ENCODE assay signal across 10 mouse cellular contexts in the genomic region with DNA sequence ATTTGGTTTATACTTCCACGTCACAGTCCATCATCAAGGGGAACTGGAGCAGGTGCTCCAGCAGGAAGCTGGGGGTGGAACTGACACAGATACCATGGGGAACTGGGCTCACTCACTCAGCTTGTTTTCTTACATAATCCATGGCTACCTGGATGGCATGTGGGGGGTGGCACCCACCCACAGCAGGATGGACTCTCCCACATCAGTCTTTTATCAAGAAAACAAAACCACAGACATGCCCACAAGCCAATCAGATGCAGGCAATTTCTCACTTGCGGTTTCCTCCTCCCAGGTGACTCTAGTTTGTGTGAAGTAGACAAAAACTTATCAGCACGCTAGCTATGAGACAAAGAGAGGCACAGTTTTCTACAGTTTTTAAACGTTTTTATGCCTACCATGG. TPM values are rescaled to one million over a fixed set of nuclear protein-coding genes. Genes with fewer than 3 reads are reported as not detected.
DNase-seq lines count a peak whose midpoint lies in the region; ATAC-seq and TF ChIP-seq lines count a peak whose summit lies in the region.
"Had no signal": no experiment of that assay in that cellular context is flagged by ENCODE, and none has a peak within 500 bp of the region (broad histone marks: within the 10 kb centered on the region; RNA-seq: fewer than 3 reads in every experiment).

No protein-coding gene starts in this region.

- no peak overlapping the region for H3K27ac ChIP-seq in heart, embryonic 16.5 days (ENCODE audit: low read length)
- H3K27ac ChIP-seq in liver, embryonic 12.5 days = peak overlapping the region; percentile 78
- H3K27ac ChIP-seq in forebrain, embryonic 11.5 days (ENCODE audit: low read depth, low read length) = no peak overlapping the region
- H3K27ac ChIP-seq in kidney, adult 2 months (ENCODE audit: insufficient read depth, low read depth, low read length) = no peak overlapping the region
- H3K27ac ChIP-seq: heart, embryonic 10.5 days had no signal

- no peaks in the 10 kb centered on the region for H3K27me3 ChIP-seq in heart, embryonic 16.5 days (ENCODE audit: control insufficient read depth, insufficient read depth, low read length)
- no peaks in the 10 kb centered on the region for H3K27me3 ChIP-seq in liver, embryonic 12.5 days (replicated peaks)
- no peaks in the 10 kb centered on the region for H3K27me3 ChIP-seq in splenic B cell, adult 2 months (ENCODE audit: control insufficient read depth, insufficient read depth, low read length, poor library complexity, severe bottlenecking)
- no peaks in the 10 kb centered on the region for H3K27me3 ChIP-seq in forebrain, embryonic 11.5 days (ENCODE audit: control insufficient read depth, insufficient read depth, low read length)
- H3K27me3 ChIP-seq in kidney, adult 2 months (replicated peaks; ENCODE audit: control insufficient read depth, insufficient read depth, low read length) = no peaks in the 10 kb centered on the region

- intact Hi-C loops in heart, postnatal 10 days (cut with DNase I) = no loop called here

- no peak overlapping the region for H3K4me3 ChIP-seq in heart, embryonic 16.5 days (ENCODE audit: low read length)
- no peak overlapping the region for H3K4me3 ChIP-seq in liver, embryonic 12.5 days
- H3K4me3 ChIP-seq in forebrain, embryonic 11.5 days (ENCODE audit: low read depth, low read length) = no peak overlapping the region
- no peak overlapping the region for H3K4me3 ChIP-seq in kidney, adult 2 months (ENCODE audit: insufficient read depth, low read depth, low read length)
- H3K4me3 ChIP-seq: heart, embryonic 10.5 days had no signal

- no peaks in the 10 kb centered on the region for H3K4me1 ChIP-seq in heart, embryonic 16.5 days (ENCODE audit: control insufficient read depth, insufficient read depth, low read length)
- peaks cover 52% of the 10 kb centered on the region for H3K4me1 ChIP-seq in liver, embryonic 12.5 days
- no peaks in the 10 kb centered on the region for H3K4me1 ChIP-seq in forebrain, embryonic 11.5 days (replicated peaks; ENCODE audit: control insufficient read depth, insufficient read depth, low read length)
- no peaks in the 10 kb centered on the region for H3K4me1 ChIP-seq in kidney, adult 2 months (ENCODE audit: control insufficient read depth, insufficient read depth, low read length)
- H3K4me1 ChIP-seq: heart, embryonic 10.5 days had no signal

- peak; percentile 37; the same call in 1 of the 2 replicates for ATAC-seq in heart, embryonic 16.5 days (replicated peaks; ENCODE audit: extremely low read depth, insufficient read depth, low FRiP score)
- ATAC-seq in liver, embryonic 12.5 days = peak; percentile 82
- no peak for ATAC-seq in forebrain, embryonic 11.5 days (replicated peaks; ENCODE audit: low FRiP score)
- ATAC-seq: lung, postnatal 0 days had no signal

- H3K36me3 ChIP-seq in heart, embryonic 16.5 days (ENCODE audit: control insufficient read depth, insufficient read depth) = peaks cover 2% of the 10 kb centered on the region; the same call in 1 of the 2 replicates
- peaks cover 44% of the 10 kb centered on the region for H3K36me3 ChIP-seq in liver, embryonic 12.5 days
- peaks cover 13% of the 10 kb centered on the region; the same call in 1 of the 2 replicates for H3K36me3 ChIP-seq in splenic B cell, adult 2 months (ENCODE audit: control insufficient read depth, insufficient read depth, low read length, poor library complexity, severe bottlenecking)
- H3K36me3 ChIP-seq in forebrain, embryonic 11.5 days (ENCODE audit: control insufficient read depth, insufficient read depth, low read length) = no peaks in the 10 kb centered on the region
- H3K36me3 ChIP-seq in kidney, adult 2 months (ENCODE audit: control insufficient read depth, insufficient read depth, low read length) = peaks cover 3% of the 10 kb centered on the region; the same call in 1 of the 2 replicates

- H3K9me3 ChIP-seq in heart, embryonic 16.5 days (replicated peaks; ENCODE audit: control insufficient read depth, low read length) = no peaks in the 10 kb centered on the region
- H3K9me3 ChIP-seq in liver, embryonic 12.5 days (replicated peaks) = no peaks in the 10 kb centered on the region
- no peaks in the 10 kb centered on the region for H3K9me3 ChIP-seq in forebrain, embryonic 11.5 days (ENCODE audit: control insufficient read depth, low read length)
- H3K9me3 ChIP-seq: heart, embryonic 10.5 days had no signal

- no peak for DNase-seq in heart, postnatal 10 days
- peak; percentile 73 for DNase-seq in MEL-GATA-1-ER (ENCODE audit: extremely low read depth, low read depth)
- DNase-seq in splenic B cell, adult 2 months (ENCODE audit: low read depth, low spot score) = peak; percentile 74
- no peak for DNase-seq in forebrain, embryonic 11.5 days (ENCODE audit: low spot score)
- DNase-seq in kidney, adult 2 months = no peak
- no peak for DNase-seq in cerebellum, postnatal 14 days

- TF ChIP-seq CTCF in kidney, adult 2 months (conservative IDR thresholded peaks at IDR 0.05; ENCODE audit: insufficient read depth, insufficient read length, low read depth, low read length) = no peak

- 59% methylated on average over 4 of the region's 4 CpGs for WGBS in heart, embryonic 16.5 days
- WGBS in liver, embryonic 12.5 days (ENCODE audit: insufficient replicate concordance) = 13% methylated on average over 4 of the region's 4 CpGs
- 74% methylated on average over 4 of the region's 4 CpGs for WGBS in forebrain, embryonic 11.5 days
- 74% methylated on average over 4 of the region's 4 CpGs for WGBS in kidney, adult 2 months

- no peak for TF ChIP-seq POLR2A in kidney, adult 2 months (IDR thresholded peaks at IDR 0.05; ENCODE audit: low read depth, low read length)

- H3K9ac ChIP-seq in heart, embryonic 16.5 days (ENCODE audit: low read length) = no peak overlapping the region
- H3K9ac ChIP-seq in liver, embryonic 12.5 days = peak overlapping the region; percentile 14; the same call in 1 of the 2 replicates
- no peak overlapping the region for H3K9ac ChIP-seq in forebrain, embryonic 11.5 days (ENCODE audit: low read length)

- H3K4me2 ChIP-seq in heart, embryonic 16.5 days (ENCODE audit: low read depth, low read length) = no peak overlapping the region
- peak overlapping the region; percentile 47 for H3K4me2 ChIP-seq in liver, embryonic 12.5 days
- H3K4me2 ChIP-seq in forebrain, embryonic 11.5 days (ENCODE audit: low read depth, low read length, severe bottlenecking) = no peak overlapping the region

RNA-seq across cellular contexts. Expression of a gene that starts 37.6 kb away (rescaled TPM):
- 2.2 and 2.5 TPM in 2 replicates for polyA plus RNA-seq in heart, embryonic 16.5 days (2015; fragmentation: Nextera tagmentation; extraction: Ambion mirVana)
- 1 to 10 TPM; 3.5 to 3.9 TPM for total RNA-seq in heart, postnatal 10 days (2021)
- 1.8 and 2.8 TPM in 2 replicates for polyA plus RNA-seq in liver, embryonic 12.5 days (2016; fragmentation: Nextera tagmentation; extraction: Ambion mirVana)
- 6.6 and 7.1 TPM in 2 replicates for polyA plus RNA-seq in forebrain, embryonic 11.5 days (2014; fragmentation: Nextera tagmentation; extraction: Ambion mirVana)
- polyA plus RNA-seq in kidney, adult 2 months (2012; rRNA removed) = 1.5 and 2.2 TPM in 2 replicates

RNA-seq across cellular contexts. Expression of a gene that starts 37.9 kb away (rescaled TPM):
- polyA plus RNA-seq in heart, embryonic 16.5 days (2015; fragmentation: Nextera tagmentation; extraction: Ambion mirVana) = 30.0 and 30.1 TPM in 2 replicates
- total RNA-seq in heart, postnatal 10 days (2021) = 10 to 100 TPM; 25.9 to 27.9 TPM
- 20.3 and 21.3 TPM in 2 replicates for polyA plus RNA-seq in liver, embryonic 12.5 days (2016; fragmentation: Nextera tagmentation; extraction: Ambion mirVana)
- 71.2 and 72.5 TPM in 2 replicates for polyA plus RNA-seq in forebrain, embryonic 11.5 days (2014; fragmentation: Nextera tagmentation; extraction: Ambion mirVana)
- 18.4 and 19.8 TPM in 2 replicates for polyA plus RNA-seq in kidney, adult 2 months (2012; rRNA removed)

Comparison
In these comparisons a context has a peak if more than half of its experiments do, and no peak if none do; other contexts are left out.
1. DNase-seq: peak in MEL-GATA-1-ER (single experiment) and splenic B cell, adult 2 months (single experiment); none in heart, postnatal 10 days (0 of 2), forebrain, embryonic 11.5 days (single experiment), kidney, adult 2 months (single experiment) and cerebellum, postnatal 14 days (0 of 2).